Mouse (Mus musculus): Measurements from ENCODE around the gene Rhbdd3.
"Not testable (repeated sequence)": the region's sequence is repeated elsewhere in the genome, so short reads cannot be mapped to it uniquely, and the experiment has no call there.

Rhbdd3 gene

GRCm38 (mm10) chr11:5064282-5065055, 34.3 kb upstream of the Rhbdd3 start:
- no peak for DNase-seq (ENCODE audit: extremely low read depth, low read depth, low spot score)

GRCm38 (mm10) chr11:5065056-5065821, 33.5 kb upstream of the Rhbdd3 start, which contains the start of gene Gas2l1:
Gene Gas2l1, minus strand, starts transcription at chr11:5065327.
- no peak for DNase-seq (ENCODE audit: extremely low read depth, low read depth, low spot score)

- no peak for DNase-seq (ENCODE audit: extremely low read depth, low read depth, low spot score)
Observed at GRCm38 (mm10) chr11:5067063-5067462, 31.7 kb upstream of the Rhbdd3 start.

- peak; percentile 81 for DNase-seq (ENCODE audit: extremely low read depth, low read depth, low spot score)
Observed at GRCm38 (mm10) chr11:5068126-5068971, 30.4 kb upstream of the Rhbdd3 start.

- DNase-seq (ENCODE audit: extremely low read depth, low read depth, low spot score), result no peak
Observed at GRCm38 (mm10) chr11:5074882-5075281, 23.8 kb upstream of the Rhbdd3 start.

GRCm38 (mm10) chr11:5075760-5076159, 23.0 kb upstream of the Rhbdd3 start:
- no peak for DNase-seq (ENCODE audit: extremely low read depth, low read depth, low spot score)

- DNase-seq (ENCODE audit: extremely low read depth, low read depth, low spot score), result not testable (repeated sequence)
Observed at GRCm38 (mm10) chr11:5076843-5077242, 21.9 kb upstream of the Rhbdd3 start.

GRCm38 (mm10) chr11:5089147-5089546, 9.6 kb upstream of the Rhbdd3 start:
- DNase-seq (ENCODE audit: extremely low read depth, low read depth, low spot score), result no peak

GRCm38 (mm10) chr11:5091706-5092105, 7.0 kb upstream of the Rhbdd3 start:
- no peak for DNase-seq (ENCODE audit: extremely low read depth, low read depth, low spot score)

GRCm38 (mm10) chr11:5095877-5096276, 2.8 kb upstream of the Rhbdd3 start:
- no peak for DNase-seq (ENCODE audit: extremely low read depth, low read depth, low spot score)

GRCm38 (mm10) chr11:5096480-5097020, 2.2 kb upstream of the Rhbdd3 start:
- DNase-seq (ENCODE audit: extremely low read depth, low read depth, low spot score), result no peak

GRCm38 (mm10) chr11:5098035-5098735, 541 bp upstream of the Rhbdd3 start:
- no peak for DNase-seq (ENCODE audit: extremely low read depth, low read depth, low spot score)

GRCm38 (mm10) chr11:5099576-5100183, 954 bp downstream of the Rhbdd3 start:
- DNase-seq (ENCODE audit: extremely low read depth, low read depth, low spot score), result no peak

- DNase-seq (ENCODE audit: extremely low read depth, low read depth, low spot score), result no peak
Observed at GRCm38 (mm10) chr11:5100283-5100682, 1.6 kb downstream of the Rhbdd3 start.

GRCm38 (mm10) chr11:5100801-5101200, 2.1 kb downstream of the Rhbdd3 start:
- DNase-seq (ENCODE audit: extremely low read depth, low read depth, low spot score), result no peak

- DNase-seq (ENCODE audit: extremely low read depth, low read depth, low spot score), result no peak
Observed at GRCm38 (mm10) chr11:5101641-5102040, 2.9 kb downstream of the Rhbdd3 start.

- no peak for DNase-seq (ENCODE audit: extremely low read depth, low read depth, low spot score)
Observed at GRCm38 (mm10) chr11:5102384-5102783, 3.7 kb downstream of the Rhbdd3 start.

- DNase-seq (ENCODE audit: extremely low read depth, low read depth, low spot score), result no peak
Observed at GRCm38 (mm10) chr11:5103986-5104509, 5.3 kb downstream of the Rhbdd3 start.

- no peak for DNase-seq (ENCODE audit: extremely low read depth, low read depth, low spot score)
Observed at GRCm38 (mm10) chr11:5109441-5109840, 10.7 kb downstream of the Rhbdd3 start.

GRCm38 (mm10) chr11:5113645-5114044, 14.9 kb downstream of the Rhbdd3 start:
- no peak for DNase-seq (ENCODE audit: extremely low read depth, low read depth, low spot score)
